Mouse (Mus musculus): Measurements from ENCODE around the gene Trmt2b. TPM values are rescaled to one million over a fixed set of nuclear protein-coding genes. Genes with fewer than 3 reads are reported as not detected.
A peak's percentile ranks its signal among the peaks of the same experiment; 100 is the strongest.

The Trmt2b gene
- polyA plus RNA-seq, 1 experiment from 2014 or later, result 9.0 TPM

DNA sequence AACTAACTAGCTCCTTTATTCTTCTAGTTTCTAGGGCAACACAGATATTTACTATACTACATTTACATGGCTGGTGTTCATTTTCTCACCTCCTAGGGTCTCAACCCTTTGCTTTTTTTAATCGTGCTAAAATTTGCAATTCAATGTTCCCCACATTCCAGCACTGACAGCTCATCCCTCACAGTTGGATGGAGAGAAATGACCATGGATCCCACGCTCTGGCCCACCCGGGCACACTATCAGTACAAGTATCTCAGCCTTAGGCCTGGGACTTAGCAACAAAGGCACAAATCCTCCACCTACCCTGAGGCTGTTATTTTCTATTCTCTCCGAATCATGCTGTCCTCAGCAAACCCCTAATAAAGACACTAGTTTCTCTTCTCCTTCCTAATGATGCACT lies 9.0 kb upstream of the Trmt2b start:
- ATAC-seq (ENCODE audit: low FRiP score, low read depth), result no peak; the same call in 1 of the 2 replicates
- H3K9me3 ChIP-seq, result no peaks in the 10 kb centered on the region

DNA sequence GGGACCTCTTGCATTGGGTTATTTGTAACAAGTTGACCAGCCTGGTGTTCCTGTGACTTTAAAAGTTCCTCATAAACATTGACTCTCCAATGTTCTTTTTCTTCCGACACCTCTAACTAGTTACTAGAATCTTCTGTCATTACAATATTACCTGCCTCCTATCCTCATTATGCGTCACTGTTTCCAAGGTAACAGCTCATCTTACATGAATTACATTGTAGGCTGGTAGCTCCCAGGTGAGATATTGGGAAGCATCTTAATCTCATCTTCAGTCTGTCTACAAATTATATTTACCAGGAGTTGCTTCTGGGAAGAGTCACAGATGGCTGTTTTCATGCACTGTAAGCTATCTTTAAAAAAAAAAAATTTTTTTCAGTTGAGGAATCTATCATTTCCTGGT lies 8.3 kb upstream of the Trmt2b start:
- no peak overlapping the region for H3K27ac ChIP-seq (replicated peaks)
- H3K9ac ChIP-seq (replicated peaks), result no peak overlapping the region
- no peak overlapping the region for H3K4me3 ChIP-seq
- 90% methylated on average over 2 of the region's 2 CpGs for WGBS
- H3K4me1 ChIP-seq, result no peaks in the 10 kb centered on the region
- no peak for ATAC-seq (ENCODE audit: low FRiP score, low read depth)
- no peaks in the 10 kb centered on the region for H3K36me3 ChIP-seq
- no peaks in the 10 kb centered on the region for H3K9me3 ChIP-seq
- H3K27me3 ChIP-seq, result peaks cover 9% of the 10 kb centered on the region; the same call in 1 of the 2 replicates
- H3K4me2 ChIP-seq (replicated peaks), result no peak overlapping the region

More for the DNA sequence above, 9.0 kb upstream of the Trmt2b start:
- Histone ChIP-seq H3K27me3 (peaks cover 11% of the 10 kb centered on the region; the same call in 1 of the 2 replicates), H3K4me2 (replicated peaks) (no peak overlapping the region), H3K9ac (replicated peaks) (no peak overlapping the region), H3K4me3 (no peak overlapping the region), H3K36me3 (no peaks in the 10 kb centered on the region), H3K4me1 (no peaks in the 10 kb centered on the region), H3K27ac (replicated peaks) (no peak overlapping the region)
- WGBS, result 45% methylated on average over 4 of the region's 4 CpGs

DNA sequence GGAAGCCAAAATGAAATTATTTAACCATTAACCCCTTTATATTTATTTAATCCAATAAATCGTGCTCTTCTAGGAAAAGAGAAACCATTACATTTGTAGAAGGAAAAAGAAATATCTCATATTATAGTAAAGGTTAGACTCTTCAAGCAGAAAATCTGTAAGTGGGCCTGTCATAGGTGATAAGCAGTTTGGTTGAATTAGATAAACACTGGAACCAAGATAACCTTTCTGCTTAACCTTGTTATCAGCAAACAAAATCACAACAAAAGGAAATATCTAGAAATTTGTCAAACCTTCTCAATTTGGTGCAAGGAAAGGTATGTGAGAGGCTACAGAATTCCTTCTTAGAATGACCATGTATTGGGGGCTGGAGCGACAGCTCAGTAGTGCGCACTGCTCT lies 3.7 kb upstream of the Trmt2b start:
- Histone ChIP-seq H3K27ac (replicated peaks) (no peak overlapping the region), H3K4me1 (no peaks in the 10 kb centered on the region), H3K36me3 (no peaks in the 10 kb centered on the region), H3K27me3 (no peaks in the 10 kb centered on the region), H3K4me3 (no peak overlapping the region), H3K9ac (replicated peaks) (no peak overlapping the region), H3K4me2 (replicated peaks) (no peak overlapping the region), H3K9me3 (no peaks in the 10 kb centered on the region)
- ATAC-seq (ENCODE audit: low FRiP score, low read depth), result no peak
- WGBS, result 85% methylated on average over 3 of the region's 3 CpGs

DNA sequence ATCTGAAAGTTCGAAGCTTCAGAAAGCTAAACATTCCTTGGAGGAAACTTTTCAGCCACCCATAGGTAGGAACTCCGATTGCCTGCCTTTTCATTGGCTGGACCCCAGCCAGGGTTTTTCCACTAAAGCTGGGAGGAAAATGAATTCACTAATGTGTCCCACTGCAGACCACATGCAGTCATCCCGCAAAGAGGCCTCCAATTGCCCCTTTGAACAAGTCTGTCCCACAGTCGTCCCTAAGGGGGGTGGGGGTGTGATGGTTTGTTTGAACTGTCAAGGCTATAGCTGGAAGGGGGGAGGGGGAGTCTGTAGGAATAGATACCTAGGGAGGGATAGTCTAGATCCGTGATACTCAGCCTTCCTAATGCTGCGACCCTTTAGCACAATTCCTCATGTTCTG lies 1.1 kb downstream of the Trmt2b start:
- H3K27ac ChIP-seq (replicated peaks), result no peak overlapping the region
- 42% methylated on average over 6 of the region's 6 CpGs for WGBS
- no peak overlapping the region for H3K4me3 ChIP-seq
- H3K4me2 ChIP-seq (replicated peaks), result no peak overlapping the region
- no peaks in the 10 kb centered on the region for H3K36me3 ChIP-seq
- H3K9ac ChIP-seq (replicated peaks), result no peak overlapping the region
- no peaks in the 10 kb centered on the region for H3K27me3 ChIP-seq
- no peaks in the 10 kb centered on the region for H3K9me3 ChIP-seq
- no peaks in the 10 kb centered on the region for H3K4me1 ChIP-seq
- ATAC-seq (ENCODE audit: low FRiP score, low read depth), result peak; percentile 57; the same call in 1 of the 2 replicates

DNA sequence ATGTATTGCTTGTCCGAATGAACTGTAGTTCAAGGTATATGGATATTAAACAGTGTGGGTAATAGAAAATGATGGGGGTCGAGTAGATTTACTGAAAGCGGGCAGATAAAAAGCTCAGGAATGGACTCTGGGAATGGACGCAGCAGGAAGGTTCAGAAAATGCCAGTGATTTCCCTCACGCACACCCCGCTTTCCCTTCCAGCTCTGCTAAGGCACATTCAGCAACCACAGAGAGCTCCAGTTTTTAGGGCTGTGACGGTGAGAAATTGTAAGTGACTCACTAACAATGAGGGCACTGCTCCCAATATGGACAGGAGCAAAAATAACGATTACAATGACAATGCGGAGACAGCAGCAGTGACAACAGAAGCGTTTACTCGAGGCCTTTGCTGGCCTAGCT lies 14.7 kb downstream of the Trmt2b start:
- H3K4me2 ChIP-seq (replicated peaks), result no peak overlapping the region
- no peak for ATAC-seq (ENCODE audit: low FRiP score, low read depth)
- no peak overlapping the region for H3K4me3 ChIP-seq
- H3K9ac ChIP-seq (replicated peaks), result no peak overlapping the region
- H3K27me3 ChIP-seq, result no peaks in the 10 kb centered on the region
- H3K4me1 ChIP-seq, result no peaks in the 10 kb centered on the region
- 77% methylated on average over 11 of the region's 11 CpGs for WGBS
- no peaks in the 10 kb centered on the region for H3K36me3 ChIP-seq
- H3K9me3 ChIP-seq, result no peaks in the 10 kb centered on the region
- no peak overlapping the region for H3K27ac ChIP-seq (replicated peaks)

DNA sequence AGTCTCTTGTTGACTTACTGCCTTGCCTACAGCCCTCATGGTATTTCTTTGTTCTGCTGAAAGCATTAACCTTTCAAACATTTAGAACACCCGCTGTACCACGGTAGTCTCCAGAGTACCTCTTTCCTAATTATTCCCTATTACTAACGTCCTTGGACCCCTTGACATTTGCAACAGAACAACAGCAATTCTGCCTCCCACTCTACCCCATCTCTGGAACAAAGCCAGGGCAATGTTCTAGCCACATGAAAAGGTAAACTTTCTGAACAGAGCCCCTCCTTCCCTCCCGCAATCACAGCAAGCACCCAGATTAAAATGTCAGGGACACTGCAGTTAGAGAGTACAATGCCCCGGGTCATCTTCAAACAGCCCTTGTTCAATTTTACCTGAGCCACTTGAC lies 15.6 kb downstream of the Trmt2b start:
- Histone ChIP-seq H3K36me3 (no peaks in the 10 kb centered on the region), H3K9me3 (no peaks in the 10 kb centered on the region), H3K27ac (replicated peaks) (no peak overlapping the region), H3K4me3 (no peak overlapping the region), H3K9ac (replicated peaks) (no peak overlapping the region), H3K4me2 (replicated peaks) (no peak overlapping the region), H3K27me3 (no peaks in the 10 kb centered on the region), H3K4me1 (no peaks in the 10 kb centered on the region)
- no peak for ATAC-seq (ENCODE audit: low FRiP score, low read depth)
- WGBS, result 47% methylated on average over 5 of the region's 5 CpGs

DNA sequence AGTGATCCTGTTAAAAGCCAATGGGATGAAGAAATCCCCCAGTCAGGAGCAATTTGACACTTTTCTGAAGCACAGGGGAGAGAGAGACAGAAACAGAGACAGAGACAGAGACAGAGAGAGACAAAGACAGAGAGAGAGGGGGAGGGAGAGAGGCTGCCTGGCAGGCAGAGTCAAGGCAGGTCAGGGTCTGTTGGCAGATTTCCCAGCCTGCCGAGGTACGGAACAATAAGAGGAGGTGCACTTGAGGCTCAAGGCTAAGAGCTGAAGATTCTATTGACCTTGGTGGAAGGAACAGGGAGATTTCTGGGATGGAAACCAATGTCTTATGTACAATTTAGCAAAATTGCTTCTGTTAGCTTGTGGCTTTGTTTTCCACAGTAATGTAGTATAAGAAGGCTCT lies 28.6 kb downstream of the Trmt2b start:
- Histone ChIP-seq H3K27ac (replicated peaks) (no peak overlapping the region), H3K27me3 (no peaks in the 10 kb centered on the region), H3K4me2 (replicated peaks) (no peak overlapping the region), H3K4me1 (no peaks in the 10 kb centered on the region), H3K9me3 (no peaks in the 10 kb centered on the region), H3K36me3 (no peaks in the 10 kb centered on the region), H3K4me3 (no peak overlapping the region), H3K9ac (replicated peaks) (no peak overlapping the region)
- WGBS, result 73% methylated on average over 2 of the region's 2 CpGs
- no peak for ATAC-seq (ENCODE audit: low FRiP score, low read depth)

DNA sequence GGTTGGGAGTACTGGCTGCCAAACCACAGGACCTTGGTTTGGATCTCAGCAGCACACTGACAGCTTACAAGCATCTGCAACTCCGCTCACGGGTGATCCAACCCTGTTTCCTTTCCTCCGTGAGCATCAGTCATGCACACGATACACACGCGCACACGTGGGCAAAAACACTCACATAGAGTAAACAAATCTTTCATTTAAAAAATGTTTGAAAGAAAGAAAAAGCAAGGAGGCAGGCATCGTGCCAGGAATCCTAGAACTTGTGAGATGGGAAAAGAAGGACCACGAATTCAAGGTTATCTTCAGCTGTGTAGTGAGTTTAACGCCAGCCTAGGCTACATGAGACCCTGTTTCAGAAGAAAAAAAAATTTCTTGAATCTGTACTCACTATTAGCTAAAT lies 30.8 kb downstream of the Trmt2b start:
- WGBS, result 89% methylated on average over 10 of the region's 10 CpGs
- Histone ChIP-seq H3K4me2 (replicated peaks) (no peak overlapping the region), H3K36me3 (no peaks in the 10 kb centered on the region), H3K4me3 (no peak overlapping the region), H3K4me1 (no peaks in the 10 kb centered on the region), H3K9me3 (no peaks in the 10 kb centered on the region), H3K27me3 (no peaks in the 10 kb centered on the region), H3K27ac (replicated peaks) (no peak overlapping the region), H3K9ac (replicated peaks) (no peak overlapping the region)
- no peak for ATAC-seq (ENCODE audit: low FRiP score, low read depth)

DNA sequence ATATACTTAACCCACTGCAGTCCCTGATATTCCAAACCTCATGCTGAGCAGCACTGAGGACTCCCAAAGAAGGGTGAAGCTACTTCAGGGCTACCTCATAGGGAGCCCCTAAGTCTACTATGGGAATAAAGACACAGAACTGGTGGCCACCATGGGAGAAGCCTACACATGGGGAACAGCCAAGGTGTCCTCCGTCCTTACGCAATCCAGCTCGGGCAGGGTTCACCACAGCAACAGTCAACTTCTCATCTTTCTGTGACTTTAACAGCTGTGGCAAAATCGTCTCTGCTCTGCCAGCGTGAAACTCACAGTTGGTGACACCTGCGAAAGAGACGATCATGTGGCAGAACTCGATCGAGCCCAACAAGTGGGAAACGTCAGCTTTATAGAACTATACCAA lies 38.5 kb downstream of the Trmt2b start:
- no peak overlapping the region for H3K4me2 ChIP-seq (replicated peaks)

DNA sequence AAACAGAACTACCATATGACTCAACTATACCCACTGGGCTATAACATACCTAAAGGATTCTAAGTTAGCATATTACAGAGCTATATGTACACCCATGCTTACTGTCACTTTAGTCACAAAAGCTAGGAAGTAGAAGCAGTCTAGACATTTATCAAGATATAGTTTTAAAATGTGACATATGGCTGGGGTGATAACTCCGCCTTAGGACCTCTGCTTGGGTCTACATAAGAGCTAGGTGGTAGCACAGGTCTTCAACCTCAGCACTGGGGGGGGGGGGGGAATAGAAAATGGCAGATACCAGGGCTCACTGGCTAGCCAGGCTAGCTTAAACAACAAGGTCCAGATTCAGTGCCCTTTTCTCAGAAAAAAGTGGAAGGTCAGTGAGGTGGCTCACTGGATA lies 43.7 kb downstream of the Trmt2b start:
- Histone ChIP-seq H3K4me1 (no peaks in the 10 kb centered on the region), H3K27me3 (no peaks in the 10 kb centered on the region), H3K36me3 (no peaks in the 10 kb centered on the region), H3K9me3 (no peaks in the 10 kb centered on the region), H3K27ac (replicated peaks) (no peak overlapping the region), H3K4me3 (no peak overlapping the region), H3K4me2 (replicated peaks) (no peak overlapping the region), H3K9ac (replicated peaks) (no peak overlapping the region)
- 92% methylated on average over 1 of the region's 1 CpGs for WGBS
- ATAC-seq (ENCODE audit: low FRiP score, low read depth), result no peak

More for the DNA sequence above, 38.5 kb downstream of the Trmt2b start:
- no peak for ATAC-seq (ENCODE audit: low FRiP score, low read depth)
- H3K36me3 ChIP-seq, result no peaks in the 10 kb centered on the region
- H3K27ac ChIP-seq (replicated peaks), result no peak overlapping the region
- H3K9ac ChIP-seq (replicated peaks), result no peak overlapping the region
- H3K9me3 ChIP-seq, result no peaks in the 10 kb centered on the region
- 94% methylated on average over 10 of the region's 10 CpGs for WGBS
- H3K4me3 ChIP-seq, result no peak overlapping the region
- H3K4me1 ChIP-seq, result no peaks in the 10 kb centered on the region
- no peaks in the 10 kb centered on the region for H3K27me3 ChIP-seq

DNA sequence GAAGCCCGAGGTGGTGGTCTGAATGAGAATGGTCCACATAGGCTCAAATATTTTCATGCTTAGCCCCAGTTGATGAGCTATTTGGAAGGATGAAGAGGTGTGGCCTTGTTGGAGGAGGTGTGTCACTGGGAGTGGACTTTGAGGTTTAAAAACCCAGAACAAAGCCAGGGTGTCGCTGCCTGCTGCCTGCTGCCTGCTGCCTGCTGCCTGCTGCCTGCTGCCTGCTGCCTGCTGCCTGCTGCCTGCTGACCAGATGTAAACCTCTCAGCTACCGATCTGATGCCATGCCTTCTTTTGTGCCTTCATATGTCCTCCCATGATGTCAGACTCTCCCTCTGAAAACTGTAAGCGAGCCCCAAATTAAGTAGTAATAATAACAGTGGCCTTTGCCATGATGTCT lies 54.9 kb downstream of the Trmt2b start, which contains the start of gene Nox1:
TSS of gene Nox1 (minus strand) at position 101 of the 400 bp plus-strand sequence.
- Histone ChIP-seq H3K4me3 (no peak within 1 kb of the TSS), H3K4me1 (no peaks in the 10 kb centered on the region), H3K9me3 (no peaks in the 10 kb centered on the region), H3K27me3 (no peaks in the 10 kb centered on the region), H3K27ac (replicated peaks) (no peak within 1 kb of the TSS), H3K36me3 (no peaks in the 10 kb centered on the region), H3K4me2 (replicated peaks) (no peak within 1 kb of the TSS), H3K9ac (replicated peaks) (no peak within 1 kb of the TSS)
- WGBS, result 48% methylated on average over 4 of the region's 4 CpGs
- ATAC-seq (ENCODE audit: low FRiP score, low read depth), result no peak

DNA sequence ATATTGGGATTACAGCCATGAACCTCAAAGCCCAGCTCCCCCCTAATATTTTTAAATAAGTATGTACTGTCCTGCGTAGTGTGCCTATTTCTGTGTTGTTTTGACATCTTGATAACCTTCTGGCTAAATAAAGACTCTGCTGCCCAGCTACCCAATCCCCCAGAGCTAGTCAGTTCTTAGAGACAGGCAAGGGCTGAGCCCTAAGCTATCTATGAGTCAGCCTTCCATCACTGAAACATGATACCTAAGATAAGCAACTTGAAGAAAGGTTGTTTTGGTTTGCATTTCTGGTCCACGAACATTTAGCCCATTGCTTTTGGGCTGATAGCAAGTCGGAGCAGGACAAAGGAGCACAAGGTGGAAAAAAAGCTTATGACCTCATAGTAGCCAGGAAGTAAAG lies 56.2 kb downstream of the Trmt2b start:
- Histone ChIP-seq H3K4me3 (no peak overlapping the region), H3K4me2 (replicated peaks) (no peak overlapping the region), H3K27me3 (no peaks in the 10 kb centered on the region), H3K9ac (replicated peaks) (no peak overlapping the region), H3K9me3 (no peaks in the 10 kb centered on the region), H3K27ac (replicated peaks) (no peak overlapping the region), H3K4me1 (no peaks in the 10 kb centered on the region), H3K36me3 (no peaks in the 10 kb centered on the region)
- 80% methylated on average over 3 of the region's 3 CpGs for WGBS
- no peak for ATAC-seq (ENCODE audit: low FRiP score, low read depth)

DNA sequence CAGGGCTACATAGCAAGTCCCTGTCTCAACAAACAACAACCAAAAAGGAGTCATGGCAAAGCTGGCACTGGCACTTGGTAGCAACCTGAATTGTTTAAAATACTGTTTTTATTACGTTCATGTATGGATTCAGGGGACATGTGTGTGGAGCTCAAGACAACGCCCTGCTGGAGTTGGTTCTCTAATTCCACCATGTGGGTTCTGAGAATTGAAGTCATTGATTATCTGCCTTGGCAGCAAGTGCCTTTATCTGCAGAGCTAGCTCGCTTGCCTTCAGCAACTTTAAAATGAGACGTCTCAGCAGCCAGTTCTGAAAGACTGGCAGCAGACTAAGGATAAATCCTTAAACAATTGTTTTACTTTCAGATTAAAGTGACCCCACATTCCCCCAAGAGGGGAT lies 58.6 kb downstream of the Trmt2b start:
- ATAC-seq (ENCODE audit: low FRiP score, low read depth), result no peak
- no peak overlapping the region for H3K4me2 ChIP-seq (replicated peaks)
- H3K27me3 ChIP-seq, result no peaks in the 10 kb centered on the region
- H3K9ac ChIP-seq (replicated peaks), result no peak overlapping the region
- no peak overlapping the region for H3K4me3 ChIP-seq
- no peaks in the 10 kb centered on the region for H3K9me3 ChIP-seq
- H3K36me3 ChIP-seq, result no peaks in the 10 kb centered on the region
- H3K4me1 ChIP-seq, result no peaks in the 10 kb centered on the region
- H3K27ac ChIP-seq (replicated peaks), result no peak overlapping the region
- 42% methylated on average over 4 of the region's 4 CpGs for WGBS

All from midbrain, embryonic 12.5 days (tissue).